Mouse (Mus musculus) adrenal gland, postnatal 14 days (tissue): ENCODE results near the gene F8a. TPM values are rescaled to one million over a fixed set of nuclear protein-coding genes. Genes with fewer than 3 reads are reported as not detected.
A peak's percentile ranks its signal among the peaks of the same experiment; 100 is the strongest.
"Not testable (repeated sequence)": the region's sequence is repeated elsewhere in the genome, so short reads cannot be mapped to it uniquely, and the experiment has no call there.

Experiments used
- DNase-seq: peaks from one replicate; pipeline ENCODE4 v3.0.0; 2021; ENCODE audit warnings: mixed read lengths
- long read RNA-seq, 2 experiments: library from polyadenylated mRNA; stranded (forward); transcript quantifications; one replicate each; pipeline ENCODE4 v2.0.0; 2021
- total RNA-seq: library from RNA; stranded (reverse); gene quantifications from 2 replicates; pipeline ENCODE4 v1.2.3, GENCODE M21; 2021

Gene F8a
- total RNA-seq = 7.6 and 8.4 TPM in 2 replicates
- long read RNA-seq, experiment 1, transcript F8a-201 (1 exons, 2,505 nt) = major isoform, 35 of 35 reads
- long read RNA-seq, experiment 1, partial matches to known transcripts = 0 of 35 reads
- long read RNA-seq, experiment 1, other reads (novel, unspliced or antisense) = 0 of 35 reads
- long read RNA-seq, experiment 2, transcript F8a-201 (1 exons, 2,505 nt) = major isoform, 34 of 34 reads
- long read RNA-seq, experiment 2, partial matches to known transcripts = 0 of 34 reads
- long read RNA-seq, experiment 2, other reads (novel, unspliced or antisense) = 0 of 34 reads

DNA sequence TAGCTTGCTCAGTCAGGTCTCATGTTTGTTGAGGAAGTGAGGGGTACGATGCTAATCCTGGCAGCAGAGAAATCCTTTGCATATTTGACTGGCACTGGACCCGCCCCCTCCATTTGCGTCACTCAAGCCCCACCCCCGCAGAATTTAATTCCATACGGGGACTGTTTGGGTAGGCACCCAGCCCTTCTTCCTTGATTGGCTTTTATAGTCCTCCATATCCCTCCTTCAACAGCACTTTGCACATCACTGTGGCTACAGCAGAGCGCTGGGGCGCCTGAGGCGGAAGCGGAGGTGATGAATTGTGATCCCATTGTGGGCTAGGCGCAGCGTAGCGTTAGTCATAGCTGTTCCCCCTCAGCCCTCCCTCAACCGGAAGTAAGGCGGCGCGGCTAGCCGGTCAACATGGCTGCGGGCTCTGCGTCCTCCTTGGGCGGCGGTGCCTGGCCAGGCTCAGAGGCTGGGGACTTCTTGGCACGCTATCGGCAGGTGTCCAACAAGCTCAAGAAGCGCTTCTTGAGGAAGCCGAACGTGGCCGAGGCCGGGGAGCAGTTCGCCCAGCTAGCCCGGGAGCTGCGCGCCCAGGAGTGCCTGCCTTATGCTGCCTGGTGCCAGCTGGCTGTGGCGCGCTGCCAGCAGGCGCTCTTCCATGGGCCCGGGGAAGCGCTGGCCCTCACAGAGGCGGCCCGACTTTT lies at the start of gene F8a:
TSS of gene F8a (plus strand) at position 378 of the 692 bp plus-strand sequence.
- peak; percentile 87 for DNase-seq

DNA sequence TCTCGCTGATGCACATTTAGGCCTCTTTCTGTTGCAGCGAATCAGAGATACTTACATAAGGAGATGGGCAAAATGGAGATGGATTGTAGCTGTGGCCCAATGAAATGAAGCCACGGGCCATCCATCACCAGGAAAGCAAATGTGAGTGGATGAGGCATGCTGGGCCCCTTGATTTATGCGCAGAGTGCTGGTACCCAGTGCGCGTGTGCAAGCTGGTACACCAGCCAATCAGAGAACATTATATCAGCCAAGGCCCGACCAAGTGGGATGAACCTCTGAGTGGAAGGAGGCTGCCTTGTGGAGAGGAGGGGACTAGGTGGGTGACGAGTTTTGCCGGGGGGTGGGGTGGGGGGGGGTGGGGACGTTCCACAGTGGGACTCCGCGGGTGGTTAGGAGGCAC lies 36.2 kb upstream of the F8a start, which contains the start of gene Xlr3b:
TSS of gene Xlr3b (plus strand) at position 274 of the 400 bp plus-strand sequence.
- DNase-seq = peak; percentile 8

GRCm38 (mm10) chrX:73213819-73214564 lies 14.1 kb upstream of the F8a start, which contains the start of gene Xlr4b:
TSS of gene Xlr4b (plus strand) at chrX:73214333.
- not testable (repeated sequence) for DNase-seq

DNA sequence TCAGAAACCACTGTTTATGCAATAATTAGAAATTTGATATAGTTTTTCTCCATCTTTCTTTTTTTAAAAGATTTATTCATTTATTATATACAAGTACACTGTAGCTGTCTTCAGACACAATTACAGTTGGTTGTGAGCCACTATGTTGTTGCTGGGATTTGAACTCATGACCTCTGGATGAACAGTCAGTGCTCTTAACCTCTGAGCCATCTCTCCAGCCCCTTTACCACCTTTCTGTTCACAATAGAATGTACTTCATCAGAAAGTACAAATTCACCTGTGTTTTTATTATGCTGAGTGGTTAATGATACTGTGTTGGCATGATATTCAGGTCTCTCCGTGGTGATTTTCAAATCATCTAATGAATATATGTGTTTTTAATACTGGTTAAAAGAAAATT lies 2.7 kb upstream of the F8a start:
- DNase-seq = no peak

DNA sequence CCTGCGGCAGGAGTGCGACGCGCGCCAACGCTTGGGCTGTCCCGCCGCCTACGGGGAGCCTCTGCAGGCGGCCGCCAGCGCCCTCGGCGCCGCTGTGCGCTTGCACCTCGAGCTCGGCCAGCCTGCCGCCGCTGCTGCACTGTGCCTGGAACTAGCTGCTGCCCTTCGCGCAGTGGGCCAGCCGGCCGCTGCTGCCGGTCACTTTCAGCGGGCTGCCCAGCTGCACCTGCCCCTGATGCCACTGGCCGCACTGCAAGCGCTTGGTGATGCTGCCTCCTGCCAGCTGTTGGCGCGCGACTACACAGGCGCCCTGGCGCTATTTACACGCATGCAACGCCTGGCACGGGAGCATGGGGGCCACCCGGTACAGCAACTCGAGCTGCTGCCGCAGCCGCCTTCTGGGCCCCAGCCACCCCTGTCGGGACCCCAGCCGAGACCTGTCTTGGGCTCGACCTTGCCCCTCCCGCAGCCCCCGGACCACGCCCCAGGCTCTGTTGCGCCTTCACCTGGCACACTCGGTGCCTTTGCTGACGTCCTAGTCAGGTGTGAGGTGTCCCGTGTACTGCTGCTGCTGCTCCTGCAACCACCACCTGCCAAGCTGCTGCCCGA lies 619 bp downstream of the F8a start:
- DNase-seq = peak; percentile 73

DNA sequence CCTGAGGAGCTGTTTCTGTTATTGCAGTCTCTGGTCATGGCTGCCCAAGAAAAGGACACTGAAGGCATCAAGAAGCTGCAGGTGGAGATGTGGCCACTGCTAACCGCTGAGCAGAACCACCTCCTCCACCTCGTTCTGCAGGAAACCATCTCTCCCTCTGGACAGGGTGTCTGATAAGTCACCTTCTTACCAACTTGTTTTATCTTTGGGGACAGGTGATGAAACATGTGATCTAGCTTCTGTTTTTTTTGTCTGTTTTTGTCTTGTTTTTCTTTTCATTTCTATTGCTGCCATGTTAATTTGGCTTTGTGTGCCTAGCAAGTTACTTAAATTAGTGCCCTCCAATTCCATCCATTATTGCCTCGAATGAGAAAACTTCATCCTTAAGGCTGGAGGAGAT lies 1.2 kb downstream of the F8a start:
- no peak for DNase-seq

GRCm38 (mm10) chrX:73242821-73243325 lies 14.8 kb downstream of the F8a start, which contains the start of gene Xlr4c:
TSS of gene Xlr4c (minus strand) at chrX:73243130.
- DNase-seq = not testable (repeated sequence)

DNA sequence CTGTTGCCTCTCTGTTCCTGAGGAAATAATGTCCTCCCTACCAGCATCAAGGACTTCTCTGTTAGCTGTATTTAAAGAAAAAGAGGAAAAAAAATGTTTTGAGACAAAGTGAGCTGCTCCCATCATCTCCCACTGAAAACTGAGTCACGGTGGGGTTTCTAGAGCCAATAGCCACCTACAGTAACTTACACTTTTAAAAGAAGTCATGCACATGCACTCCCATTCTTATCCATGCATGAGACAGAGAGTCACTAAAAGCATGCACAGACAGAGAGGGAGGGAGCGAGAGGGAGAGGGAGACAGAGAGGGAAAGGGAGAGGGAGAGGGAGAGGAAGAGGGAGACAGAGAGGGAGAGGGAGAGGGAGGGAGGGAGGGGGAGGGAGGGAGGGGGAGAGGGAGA lies 34.3 kb downstream of the F8a start:
- DNase-seq = not testable (repeated sequence)

DNA sequence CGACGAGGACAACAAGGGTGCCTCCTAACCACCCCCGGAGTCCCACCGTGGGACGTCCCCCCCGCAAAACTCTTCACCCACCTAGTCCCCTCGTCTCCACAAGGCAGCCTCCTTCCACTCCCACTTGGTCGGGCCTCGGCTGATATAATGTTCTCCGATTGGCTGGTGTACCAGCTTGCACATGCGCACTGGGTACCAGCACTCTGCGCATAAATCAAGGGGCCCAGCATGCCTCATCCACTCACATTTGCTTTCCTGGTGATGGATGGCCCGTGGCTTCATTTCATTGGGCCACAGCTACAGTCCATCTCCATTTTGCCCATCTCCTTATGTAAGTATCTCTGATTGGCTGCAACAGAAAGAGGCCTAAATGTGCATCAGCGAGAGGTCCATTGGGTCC lies 37.2 kb downstream of the F8a start, which contains the start of gene Xlr3c:
TSS of gene Xlr3c (minus strand) at position 121 of the 400 bp plus-strand sequence.
- not testable (repeated sequence) for DNase-seq

Other genes with a start within 250 kb of the F8a start
- gene Zfp185, start 241.0 kb upstream of the F8a start, total RNA-seq = 2.6 and 4.7 TPM in 2 replicates
- 0.15 and 0.38 TPM in 2 replicates for gene Pnma5, start 191.2 kb upstream of the F8a start, total RNA-seq
- gene Pnma3, start 163.5 kb upstream of the F8a start, total RNA-seq = 0.11 and 0.38 TPM in 2 replicates
- 1.0 and 3.1 TPM in 2 replicates for gene Xlr4a, start 145.8 kb upstream of the F8a start, total RNA-seq
- 1.0 and 2.9 TPM in 2 replicates for gene Xlr3a, start 131.2 kb upstream of the F8a start, total RNA-seq
- gene Gm14685, start 111.2 kb upstream of the F8a start, total RNA-seq = 0.49 and 0.82 TPM in 2 replicates
- gene Xlr5b, start 79.5 kb upstream of the F8a start, total RNA-seq = not detected in 2 replicates
- 0.22 TPM in 1 of 2 replicates, not detected in the other for gene DXBay18, start 78.8 kb upstream of the F8a start, total RNA-seq
- gene Spin2d, start 51.3 kb upstream of the F8a start, total RNA-seq = not detected in 2 replicates
- gene Xlr3b, start 36.1 kb upstream of the F8a start, total RNA-seq = 8.9 and 10.4 TPM in 2 replicates
- 1.7 and 3.7 TPM in 2 replicates for gene Xlr4b, start 14.0 kb upstream of the F8a start, total RNA-seq
- 0.85 and 1.2 TPM in 2 replicates for gene Xlr4c, start 14.8 kb downstream of the F8a start, total RNA-seq
- not detected in 2 replicates for gene Xlr3c, start 37.1 kb downstream of the F8a start, total RNA-seq
- gene Xlr5a, start 64.7 kb downstream of the F8a start, total RNA-seq = 0.26 TPM in 1 of 2 replicates, not detected in the other
- 0.74 and 1.3 TPM in 2 replicates for gene Xlr5c, start 64.7 kb downstream of the F8a start, total RNA-seq
- not detected in 2 replicates for gene Gm45015, start 108.5 kb downstream of the F8a start, total RNA-seq
- gene Zfp275, start 114.3 kb downstream of the F8a start, total RNA-seq = 19.3 and 22.9 TPM in 2 replicates
- gene Gm18336, start 170.4 kb downstream of the F8a start, total RNA-seq = not detected in 2 replicates
- 0.26 and 0.30 TPM in 2 replicates for gene Zfp92, start 182.8 kb downstream of the F8a start, total RNA-seq
- gene Trex2, start 207.1 kb downstream of the F8a start, total RNA-seq = not detected in 2 replicates
- 22.8 and 25.2 TPM in 2 replicates for gene Haus7, start 230.8 kb downstream of the F8a start, total RNA-seq